Mouse (Mus musculus) hindbrain, embryonic 10.5 days (tissue): ENCODE measurements at regions not wholly inside any gene's neighbourhood (a gene's known extent, or its start where the extent isn't known, plus 50 kb on each side); places are given as distances from the start of the nearest gene placed in this dataset.

ENCODE experiments used
- DNase-seq: peaks from one replicate; pipeline ENCODE4 v3.0.0-alpha.2; 2017; ENCODE audit warnings: low spot score
- H3K27ac ChIP-seq: fragments of 300-500 bp; sonication (generic); 2 replicates; pipeline ENCODE4 v1.5.1; 2016; ENCODE audit warnings: mild to moderate bottlenecking, moderate library complexity
- H3K27me3 ChIP-seq: fragments of 300-500 bp; sonication (generic); 2 replicates; pipeline ENCODE4 v1.6.1; 2016; ENCODE audit warnings: mild to moderate bottlenecking; ENCODE audit not compliant: poor library complexity, insufficient read depth, severe bottlenecking
- H3K36me3 ChIP-seq: fragments of 300-500 bp; sonication (generic); 2 replicates; pipeline ENCODE4 v1.6.1; 2016; ENCODE audit warnings: mild to moderate bottlenecking, moderate library complexity
- H3K4me1 ChIP-seq: fragments of 300-500 bp; sonication (generic); replicated peaks from 2 replicates; pipeline ENCODE4 v1.6.1; 2016; ENCODE audit warnings: mild to moderate bottlenecking
- H3K4me3 ChIP-seq: fragments of 300-500 bp; sonication (generic); 2 replicates; pipeline ENCODE4 v1.5.1; 2016; ENCODE audit warnings: mild to moderate bottlenecking, moderate library complexity
- H3K9me3 ChIP-seq: fragments of 300-500 bp; sonication (generic); 2 replicates; pipeline ENCODE4 v1.6.1; 2016; ENCODE audit warnings: mild to moderate bottlenecking, moderate library complexity
- WGBS: fragments of 180-500 bp; shearing (Covaris S2); methylation state at CpG from one replicate; pipeline ENCODE4 v1.1.7; 2016; 5-methylcytosine and 5-hydroxymethylcytosine counted together

GRCm38 (mm10) chr2:138640654-138641053 is 384.3 kb downstream of the Btbd3 start:
- H3K27me3 ChIP-seq = no peaks in the 10 kb centered on the region
- no peaks in the 10 kb centered on the region for H3K4me1 ChIP-seq
- no peak overlapping the region for H3K4me3 ChIP-seq
- 91% methylated on average over 2 of the region's 2 CpGs for WGBS
- no peaks in the 10 kb centered on the region for H3K9me3 ChIP-seq
- no peak overlapping the region for H3K27ac ChIP-seq
- no peak for DNase-seq
- H3K36me3 ChIP-seq = no peaks in the 10 kb centered on the region

GRCm38 (mm10) chr2:138641335-138641734 is 385.0 kb downstream of the Btbd3 start:
- DNase-seq = no peak
- Histone ChIP-seq H3K9me3 (no peaks in the 10 kb centered on the region), H3K4me1 (no peaks in the 10 kb centered on the region), H3K27me3 (no peaks in the 10 kb centered on the region), H3K27ac (no peak overlapping the region), H3K36me3 (no peaks in the 10 kb centered on the region), H3K4me3 (no peak overlapping the region)
- whole genome bisulfite sequencing = 86% methylated on average over 1 of the region's 1 CpGs

GRCm38 (mm10) chr2:138648616-138649015 is 392.3 kb downstream of the Btbd3 start:
- DNase-seq = no peak
- 63% methylated on average over 3 of the region's 3 CpGs for WGBS
- H3K9me3 ChIP-seq = no peaks in the 10 kb centered on the region

GRCm38 (mm10) chr2:138659376-138659775 is 403.0 kb downstream of the Btbd3 start:
- no peaks in the 10 kb centered on the region for H3K36me3 ChIP-seq
- no peaks in the 10 kb centered on the region for H3K27me3 ChIP-seq
- H3K4me1 ChIP-seq = no peaks in the 10 kb centered on the region
- H3K9me3 ChIP-seq = no peaks in the 10 kb centered on the region
- no peak for DNase-seq
- no peak overlapping the region for H3K4me3 ChIP-seq
- H3K27ac ChIP-seq = no peak overlapping the region

More at GRCm38 (mm10) chr2:138648616-138649015, 392.3 kb downstream of the Btbd3 start:
- no peaks in the 10 kb centered on the region for H3K4me1 ChIP-seq
- H3K27ac ChIP-seq = no peak overlapping the region
- H3K27me3 ChIP-seq = no peaks in the 10 kb centered on the region
- H3K4me3 ChIP-seq = no peak overlapping the region
- H3K36me3 ChIP-seq = no peaks in the 10 kb centered on the region

GRCm38 (mm10) chr2:138670307-138670706 is 413.9 kb downstream of the Btbd3 start:
- Histone ChIP-seq H3K27ac (no peak overlapping the region), H3K36me3 (no peaks in the 10 kb centered on the region), H3K4me1 (no peaks in the 10 kb centered on the region), H3K9me3 (no peaks in the 10 kb centered on the region), H3K4me3 (no peak overlapping the region), H3K27me3 (no peaks in the 10 kb centered on the region)
- DNase-seq = no peak

- Histone ChIP-seq H3K4me1 (no peaks in the 10 kb centered on the region), H3K27ac (no peak overlapping the region), H3K9me3 (no peaks in the 10 kb centered on the region), H3K4me3 (no peak overlapping the region), H3K27me3 (no peaks in the 10 kb centered on the region), H3K36me3 (no peaks in the 10 kb centered on the region)
- no peak for DNase-seq
Measured at GRCm38 (mm10) chr2:138674801-138675200, 418.4 kb downstream of the Btbd3 start.

- H3K27ac ChIP-seq = no peak overlapping the region
- 87% methylated on average over 3 of the region's 3 CpGs for WGBS
- no peaks in the 10 kb centered on the region for H3K27me3 ChIP-seq
- DNase-seq = no peak
- H3K9me3 ChIP-seq = no peaks in the 10 kb centered on the region
- H3K4me1 ChIP-seq = no peaks in the 10 kb centered on the region
- H3K4me3 ChIP-seq = no peak overlapping the region
- no peaks in the 10 kb centered on the region for H3K36me3 ChIP-seq
Measured at GRCm38 (mm10) chr2:138675229-138676065, 419.1 kb downstream of the Btbd3 start.

- no peak for DNase-seq
- no peaks in the 10 kb centered on the region for H3K36me3 ChIP-seq
- H3K9me3 ChIP-seq = no peaks in the 10 kb centered on the region
- no peak overlapping the region for H3K27ac ChIP-seq
- no peak overlapping the region for H3K4me3 ChIP-seq
- H3K27me3 ChIP-seq = no peaks in the 10 kb centered on the region
- no peaks in the 10 kb centered on the region for H3K4me1 ChIP-seq
Measured at GRCm38 (mm10) chr2:138688140-138688871, 431.9 kb downstream of the Btbd3 start.

- no peaks in the 10 kb centered on the region for H3K27me3 ChIP-seq
- no peak overlapping the region for H3K4me3 ChIP-seq
- H3K4me1 ChIP-seq = no peaks in the 10 kb centered on the region
- no peaks in the 10 kb centered on the region for H3K9me3 ChIP-seq
- WGBS = 92% methylated on average over 5 of the region's 5 CpGs
- H3K36me3 ChIP-seq = no peaks in the 10 kb centered on the region
- no peak overlapping the region for H3K27ac ChIP-seq
- no peak for DNase-seq
Measured at GRCm38 (mm10) chr2:138689497-138689896, 433.1 kb downstream of the Btbd3 start.

- WGBS = 83% methylated on average over 4 of the region's 4 CpGs
- no peaks in the 10 kb centered on the region for H3K36me3 ChIP-seq
- DNase-seq = no peak
- no peak overlapping the region for H3K4me3 ChIP-seq
- no peak overlapping the region for H3K27ac ChIP-seq
- no peaks in the 10 kb centered on the region for H3K4me1 ChIP-seq
- no peaks in the 10 kb centered on the region for H3K27me3 ChIP-seq
- H3K9me3 ChIP-seq = no peaks in the 10 kb centered on the region
Measured at GRCm38 (mm10) chr2:138702783-138703182, 446.4 kb downstream of the Btbd3 start.

- Histone ChIP-seq H3K9me3 (no peaks in the 10 kb centered on the region), H3K36me3 (no peaks in the 10 kb centered on the region), H3K4me1 (no peaks in the 10 kb centered on the region), H3K27me3 (no peaks in the 10 kb centered on the region), H3K27ac (no peak overlapping the region), H3K4me3 (no peak overlapping the region)
- 89% methylated on average over 4 of the region's 4 CpGs for WGBS
- no peak for DNase-seq
Measured at GRCm38 (mm10) chr2:138703943-138704541, 447.7 kb downstream of the Btbd3 start.

- Histone ChIP-seq H3K9me3 (no peaks in the 10 kb centered on the region), H3K36me3 (no peaks in the 10 kb centered on the region), H3K4me3 (no peak overlapping the region), H3K4me1 (no peaks in the 10 kb centered on the region), H3K27ac (no peak overlapping the region), H3K27me3 (no peaks in the 10 kb centered on the region)
- 36% methylated on average over 2 of the region's 2 CpGs for WGBS
- DNase-seq = no peak
Measured at GRCm38 (mm10) chr2:138708763-138709162, 452.4 kb downstream of the Btbd3 start.

GRCm38 (mm10) chr2:138733846-138734245 is 477.5 kb downstream of the Btbd3 start:
- H3K4me3 ChIP-seq = no peak overlapping the region
- H3K27ac ChIP-seq = no peak overlapping the region
- H3K27me3 ChIP-seq = no peaks in the 10 kb centered on the region
- H3K36me3 ChIP-seq = no peaks in the 10 kb centered on the region
- H3K9me3 ChIP-seq = no peaks in the 10 kb centered on the region
- WGBS = 74% methylated on average over 2 of the region's 2 CpGs
- H3K4me1 ChIP-seq = no peaks in the 10 kb centered on the region
- DNase-seq = no peak
